Mouse (Mus musculus): ENCODE data around the gene Mmp23. TPM values are rescaled to one million over a fixed set of nuclear protein-coding genes. Genes with fewer than 3 reads are reported as not detected.
A peak's percentile ranks its signal among the peaks of the same experiment; 100 is the strongest.

Gene Mmp23
- polyA plus RNA-seq, 1 experiment from 2014 or later, result 3.8 TPM

DNA sequence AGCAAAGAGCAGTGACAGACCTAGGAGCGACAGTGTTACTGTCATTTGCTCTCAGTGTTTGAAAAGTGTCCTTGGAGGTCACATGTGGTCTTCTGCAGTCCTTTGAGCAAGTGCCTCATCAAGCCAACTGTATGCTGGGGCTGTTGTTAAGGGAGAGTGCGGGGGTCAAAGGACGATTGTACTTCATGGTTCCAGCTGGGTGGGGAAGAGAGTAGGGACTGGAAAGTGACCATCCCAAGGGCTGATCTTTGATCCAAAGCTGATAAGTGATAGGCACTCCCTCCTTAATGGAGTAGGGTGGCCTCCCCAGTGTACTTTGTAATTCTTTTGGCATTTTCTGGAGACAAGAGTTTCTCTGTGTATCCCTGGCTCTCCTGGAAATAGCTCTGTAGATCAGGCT is 41.3 kb downstream of the Mmp23 start:
- 97% methylated on average over 3 of the region's 3 CpGs for WGBS
- Histone ChIP-seq H3K9ac (no peak overlapping the region), H3K4me2 (no peak overlapping the region), H3K9me3 (no peaks in the 10 kb centered on the region), H3K27me3 (replicated peaks) (no peaks in the 10 kb centered on the region), H3K4me3 (no peak overlapping the region), H3K27ac (no peak overlapping the region), H3K4me1 (no peaks in the 10 kb centered on the region), H3K36me3 (replicated peaks) (peaks cover 43% of the 10 kb centered on the region)
- no peak for ATAC-seq (replicated peaks)

DNA sequence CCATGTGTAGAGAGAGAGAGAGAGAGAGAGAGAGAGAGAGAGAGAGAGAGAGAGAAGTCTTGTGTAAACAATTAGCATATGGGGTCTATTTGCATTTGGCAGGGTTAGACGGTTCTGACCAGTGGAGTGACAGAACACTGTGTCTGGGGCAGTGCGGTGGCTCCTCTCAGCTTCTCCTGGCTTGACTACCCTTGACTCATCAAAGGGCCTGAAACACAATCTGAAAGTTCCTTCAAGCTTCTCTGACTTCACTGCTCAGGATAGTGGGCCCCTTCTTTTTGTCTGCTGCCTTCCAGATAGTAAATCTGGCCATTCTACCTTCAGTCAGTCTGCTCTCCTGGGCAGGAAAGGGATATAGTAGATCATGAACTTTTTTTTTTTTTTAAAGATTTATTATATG is 46.4 kb downstream of the Mmp23 start:
- Histone ChIP-seq H3K9ac (no peak overlapping the region), H3K27me3 (replicated peaks) (no peaks in the 10 kb centered on the region), H3K9me3 (no peaks in the 10 kb centered on the region), H3K4me1 (peaks cover 14% of the 10 kb centered on the region), H3K4me3 (no peak overlapping the region), H3K36me3 (replicated peaks) (peaks cover 11% of the 10 kb centered on the region; the same call in 1 of the 2 replicates), H3K4me2 (no peak overlapping the region), H3K27ac (no peak overlapping the region)
- no peak for ATAC-seq (replicated peaks)
- WGBS, result 89% methylated on average over 2 of the region's 2 CpGs

DNA sequence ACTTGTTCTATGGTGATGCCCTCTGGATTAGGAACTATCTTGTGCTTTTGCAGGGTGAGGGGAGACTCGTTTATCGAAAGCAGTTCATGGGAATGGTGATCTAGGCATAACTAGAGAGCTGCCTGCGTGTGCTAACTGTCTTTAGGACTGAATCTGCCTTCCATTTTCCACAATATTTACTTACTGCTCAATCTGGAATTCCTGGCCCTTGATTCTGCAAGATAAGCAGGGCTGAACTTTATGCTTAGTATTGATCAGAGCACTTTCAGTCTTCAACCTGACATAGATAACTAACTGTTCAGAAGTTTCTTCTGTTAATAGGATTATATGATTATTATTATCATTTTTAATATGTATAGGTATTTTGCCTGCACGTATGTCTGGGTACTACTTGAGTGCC is 48.1 kb downstream of the Mmp23 start:
- H3K4me1 ChIP-seq, result peaks cover 19% of the 10 kb centered on the region
- no peaks in the 10 kb centered on the region; the same call in 1 of the 2 replicates for H3K36me3 ChIP-seq (replicated peaks)
- 91% methylated on average over 4 of the region's 4 CpGs for WGBS
- H3K4me3 ChIP-seq, result no peak overlapping the region
- no peaks in the 10 kb centered on the region for H3K27me3 ChIP-seq (replicated peaks)
- no peaks in the 10 kb centered on the region for H3K9me3 ChIP-seq
- no peak overlapping the region for H3K27ac ChIP-seq
- no peak overlapping the region for H3K4me2 ChIP-seq
- no peak for ATAC-seq (replicated peaks)
- H3K9ac ChIP-seq, result no peak overlapping the region

DNA sequence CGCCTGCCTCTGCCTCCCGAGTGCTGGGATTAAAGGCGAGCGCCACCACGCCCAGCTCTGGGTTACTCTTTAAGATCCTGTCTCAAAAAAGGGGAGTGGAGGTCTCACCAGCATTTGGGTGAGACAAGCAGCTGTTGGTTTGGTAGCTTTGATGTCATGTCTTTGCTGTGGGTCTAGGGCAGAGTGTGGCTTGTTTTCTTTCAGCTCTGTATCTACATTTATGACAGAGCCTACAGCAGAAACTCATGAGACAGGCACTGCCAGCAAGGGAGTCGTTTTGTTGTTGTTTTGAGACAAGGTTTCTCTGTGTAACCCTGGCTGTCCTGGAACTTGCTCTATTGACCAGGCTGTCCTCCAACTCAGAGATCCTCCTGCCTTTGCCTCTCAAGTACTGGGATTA is 49.4 kb downstream of the Mmp23 start:
- no peak overlapping the region for H3K4me2 ChIP-seq
- no peak overlapping the region for H3K27ac ChIP-seq
- WGBS, result 96% methylated on average over 6 of the region's 6 CpGs
- H3K9ac ChIP-seq, result no peak overlapping the region
- H3K27me3 ChIP-seq (replicated peaks), result no peaks in the 10 kb centered on the region
- no peaks in the 10 kb centered on the region for H3K36me3 ChIP-seq (replicated peaks)
- ATAC-seq (replicated peaks), result no peak
- H3K4me3 ChIP-seq, result no peak overlapping the region
- H3K4me1 ChIP-seq, result peaks cover 19% of the 10 kb centered on the region
- no peaks in the 10 kb centered on the region for H3K9me3 ChIP-seq

DNA sequence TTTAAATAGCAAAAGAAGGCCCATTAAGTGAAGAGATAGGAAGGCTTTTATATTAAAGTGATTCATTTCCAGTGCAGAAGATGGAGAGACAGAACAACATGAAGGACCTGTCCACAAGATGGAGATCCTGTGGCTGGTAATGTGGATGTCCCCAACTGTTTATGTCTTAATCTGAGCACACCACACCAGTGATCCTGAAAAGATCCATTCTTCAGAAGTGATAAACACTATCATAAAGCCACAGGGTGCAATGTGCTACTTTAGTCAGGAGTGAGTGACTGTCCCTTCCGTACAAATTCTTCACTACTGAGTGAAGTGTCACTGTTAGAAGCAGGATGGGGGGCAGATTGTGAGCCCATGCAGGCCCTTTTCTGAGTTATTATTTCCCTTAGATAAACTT is 50.4 kb downstream of the Mmp23 start:
- Histone ChIP-seq H3K27ac (no peak overlapping the region), H3K9me3 (no peaks in the 10 kb centered on the region), H3K4me1 (peaks cover 19% of the 10 kb centered on the region), H3K4me2 (peak overlapping the region; percentile 94), H3K9ac (0 out of 2 replicates have a peak overlapping the region, but pooled peaks have one; percentile 96), H3K4me3 (peak overlapping the region; percentile 87), H3K27me3 (replicated peaks) (no peaks in the 10 kb centered on the region), H3K36me3 (replicated peaks) (no peaks in the 10 kb centered on the region)
- WGBS, result 87% methylated on average over 1 of the region's 1 CpGs
- ATAC-seq (replicated peaks), result no peak

DNA sequence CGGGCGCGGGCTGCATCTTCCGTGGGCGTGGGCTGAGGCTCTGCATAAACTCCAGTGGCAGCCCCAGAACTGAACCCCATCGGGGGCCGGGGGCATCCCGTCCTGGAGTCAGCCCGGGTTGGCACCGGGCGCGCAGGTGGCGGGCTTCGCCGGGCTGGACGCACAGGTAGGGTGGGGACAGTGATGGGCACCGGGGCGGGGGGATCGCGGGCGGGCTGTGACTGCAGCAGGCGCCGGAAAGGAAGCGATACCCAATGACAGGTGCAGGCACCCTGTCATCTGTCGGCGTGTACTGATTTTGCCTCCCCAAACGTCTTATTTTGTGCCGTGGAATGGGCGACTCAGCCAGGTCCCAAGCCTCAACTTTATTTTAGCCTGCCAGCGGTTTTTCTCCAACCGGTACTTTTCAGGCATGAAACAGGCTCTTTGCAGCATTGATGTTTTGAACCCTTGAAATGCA is 51.2 kb downstream of the Mmp23 start:
- Histone ChIP-seq H3K27ac (peak overlapping the region; percentile 100), H3K4me2 (peak overlapping the region; percentile 94), H3K36me3 (replicated peaks) (no peaks in the 10 kb centered on the region), H3K9me3 (no peaks in the 10 kb centered on the region), H3K9ac (peak overlapping the region; percentile 96), H3K27me3 (replicated peaks) (no peaks in the 10 kb centered on the region), H3K4me3 (peak overlapping the region; percentile 87), H3K4me1 (peaks cover 19% of the 10 kb centered on the region)
- 2% methylated on average over 31 of the region's 31 CpGs for WGBS
- ATAC-seq (replicated peaks), result peak; percentile 59; the same call in 1 of the 2 replicates

DNA sequence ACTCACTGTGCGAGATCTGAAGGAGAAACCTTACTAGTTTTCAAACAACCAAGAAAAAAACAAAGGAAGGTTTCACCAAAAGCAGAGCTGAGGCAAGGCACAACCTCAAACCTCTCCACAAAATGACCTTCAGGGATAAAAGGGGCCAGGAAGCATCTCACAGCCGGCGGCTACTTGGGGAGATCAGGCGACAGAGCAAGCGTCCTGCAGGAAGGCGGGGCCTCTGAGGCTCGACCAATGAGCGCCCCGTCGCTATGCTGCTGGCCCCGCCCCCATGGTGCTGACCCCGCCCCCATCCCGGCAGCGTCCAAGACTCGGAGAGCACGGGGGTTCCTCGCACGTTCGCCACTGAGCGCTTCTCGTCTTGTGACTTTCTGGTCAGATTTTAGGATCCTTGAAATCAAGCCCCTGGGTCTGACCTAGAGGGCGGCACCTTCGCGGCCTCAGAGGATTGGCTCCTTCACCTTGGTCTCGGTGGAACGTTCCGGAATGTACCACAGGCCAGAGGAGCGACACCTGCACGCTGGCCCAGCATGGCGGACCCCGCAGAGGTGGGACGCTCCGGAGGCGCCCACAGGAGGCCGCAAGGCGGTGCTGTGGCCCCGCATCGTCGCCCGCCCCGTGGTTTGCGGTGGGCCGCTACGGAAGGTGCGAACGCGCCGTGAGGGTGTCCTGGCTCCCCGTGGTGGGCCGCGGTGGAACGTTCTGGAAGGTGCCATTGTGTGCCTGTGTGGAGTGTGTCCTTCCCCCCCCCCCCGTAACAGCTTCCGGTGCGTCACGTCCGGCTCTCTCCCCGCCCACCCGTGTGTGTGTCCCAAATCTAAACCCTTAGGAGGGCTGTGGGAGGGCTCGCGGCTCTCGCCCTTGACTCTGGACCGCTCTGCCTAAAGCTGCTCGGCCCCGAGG is 51.8 kb downstream of the Mmp23 start, which contains the start of gene Slc35e2:
Slc35e2 (plus strand) TSS at position 326 of the 906 bp plus-strand sequence.
- H3K27me3 ChIP-seq (replicated peaks), result no peaks in the 10 kb centered on the region
- ATAC-seq (replicated peaks), result peak; percentile 96
- H3K4me2 ChIP-seq, result peak within 1 kb of the TSS; percentile 94
- no peaks in the 10 kb centered on the region for H3K36me3 ChIP-seq (replicated peaks)
- peak within 1 kb of the TSS; percentile 96 for H3K9ac ChIP-seq
- peaks cover 19% of the 10 kb centered on the region for H3K4me1 ChIP-seq
- peak within 1 kb of the TSS; percentile 87 for H3K4me3 ChIP-seq
- peak within 1 kb of the TSS; percentile 100 for H3K27ac ChIP-seq
- WGBS, result under 1% methylated on average over 55 of the region's 65 CpGs
- H3K9me3 ChIP-seq, result no peaks in the 10 kb centered on the region

Other genes with a start within 250 kb of the Mmp23 start
- 4.5 and 5.3 TPM in 2 replicates for gene Cfap74, start 244.2 kb downstream of the Mmp23 start, polyA plus RNA-seq (2015; fragmentation: Nextera tagmentation; extraction: Ambion mirVana)
- 0.44 TPM in 1 of 2 replicates, not detected in the other for gene Tmem52, start 184.3 kb downstream of the Mmp23 start, polyA plus RNA-seq (2015; fragmentation: Nextera tagmentation; extraction: Ambion mirVana)
- gene Gnb1, start 162.0 kb downstream of the Mmp23 start, polyA plus RNA-seq (2015; fragmentation: Nextera tagmentation; extraction: Ambion mirVana), result 1,179 and 1,183 TPM in 2 replicates
- gene Nadk, start 91.0 kb downstream of the Mmp23 start, polyA plus RNA-seq (2015; fragmentation: Nextera tagmentation; extraction: Ambion mirVana), result 82.9 and 88.7 TPM in 2 replicates
- 15.3 and 17.5 TPM in 2 replicates for gene Slc35e2, start 52.0 kb downstream of the Mmp23 start, polyA plus RNA-seq (2015; fragmentation: Nextera tagmentation; extraction: Ambion mirVana)
- gene Cdk11b, start 28.5 kb downstream of the Mmp23 start, polyA plus RNA-seq (2015; fragmentation: Nextera tagmentation; extraction: Ambion mirVana), result 54.6 and 56.2 TPM in 2 replicates
- not detected in 2 replicates for gene Gm10563, start 8.0 kb downstream of the Mmp23 start, polyA plus RNA-seq (2015; fragmentation: Nextera tagmentation; extraction: Ambion mirVana)
- 61.0 and 62.1 TPM in 2 replicates for gene Mib2, start 15.8 kb upstream of the Mmp23 start, polyA plus RNA-seq (2015; fragmentation: Nextera tagmentation; extraction: Ambion mirVana)
- gene Fndc10, start 41.0 kb upstream of the Mmp23 start, polyA plus RNA-seq (2015; fragmentation: Nextera tagmentation; extraction: Ambion mirVana), result 15.7 and 17.1 TPM in 2 replicates
- gene Ssu72, start 51.4 kb upstream of the Mmp23 start, polyA plus RNA-seq (2015; fragmentation: Nextera tagmentation; extraction: Ambion mirVana), result 151 and 155 TPM in 2 replicates
- gene Tmem240, start 81.4 kb upstream of the Mmp23 start, polyA plus RNA-seq (2015; fragmentation: Nextera tagmentation; extraction: Ambion mirVana), result 24.8 and 24.9 TPM in 2 replicates
- 93.4 and 99.2 TPM in 2 replicates for gene Atad3a, start 107.7 kb upstream of the Mmp23 start, polyA plus RNA-seq (2015; fragmentation: Nextera tagmentation; extraction: Ambion mirVana)
- gene Vwa1, start 121.3 kb upstream of the Mmp23 start, polyA plus RNA-seq (2015; fragmentation: Nextera tagmentation; extraction: Ambion mirVana), result 31.5 and 33.5 TPM in 2 replicates
- 0.93 and 1.2 TPM in 2 replicates for gene Tmem88b, start 132.5 kb upstream of the Mmp23 start, polyA plus RNA-seq (2015; fragmentation: Nextera tagmentation; extraction: Ambion mirVana)
- not detected in 2 replicates for gene Ankrd65, start 137.1 kb upstream of the Mmp23 start, polyA plus RNA-seq (2015; fragmentation: Nextera tagmentation; extraction: Ambion mirVana)
- gene Mrpl20, start 149.5 kb upstream of the Mmp23 start, polyA plus RNA-seq (2015; fragmentation: Nextera tagmentation; extraction: Ambion mirVana), result 242 and 244 TPM in 2 replicates
- 155 and 164 TPM in 2 replicates for gene Ccnl2, start 159.1 kb upstream of the Mmp23 start, polyA plus RNA-seq (2015; fragmentation: Nextera tagmentation; extraction: Ambion mirVana)
- gene Aurkaip1, start 177.9 kb upstream of the Mmp23 start, polyA plus RNA-seq (2015; fragmentation: Nextera tagmentation; extraction: Ambion mirVana), result 128 and 129 TPM in 2 replicates
- gene Mxra8, start 186.3 kb upstream of the Mmp23 start, polyA plus RNA-seq (2015; fragmentation: Nextera tagmentation; extraction: Ambion mirVana), result 23.4 and 32.6 TPM in 2 replicates
- 30.9 and 37.0 TPM in 2 replicates for gene Dvl1, start 194.0 kb upstream of the Mmp23 start, polyA plus RNA-seq (2015; fragmentation: Nextera tagmentation; extraction: Ambion mirVana)
- gene Tas1r3, start 210.0 kb upstream of the Mmp23 start, polyA plus RNA-seq (2015; fragmentation: Nextera tagmentation; extraction: Ambion mirVana), result 0.61 and 0.72 TPM in 2 replicates
- 28.1 and 29.1 TPM in 2 replicates for gene Cptp, start 216.1 kb upstream of the Mmp23 start, polyA plus RNA-seq (2015; fragmentation: Nextera tagmentation; extraction: Ambion mirVana)
- gene Ints11, start 216.2 kb upstream of the Mmp23 start, polyA plus RNA-seq (2015; fragmentation: Nextera tagmentation; extraction: Ambion mirVana), result 80.6 and 83.6 TPM in 2 replicates
- 60.1 and 66.6 TPM in 2 replicates for gene Pusl1, start 238.4 kb upstream of the Mmp23 start, polyA plus RNA-seq (2015; fragmentation: Nextera tagmentation; extraction: Ambion mirVana)
- gene Acap3, start 238.4 kb upstream of the Mmp23 start, polyA plus RNA-seq (2015; fragmentation: Nextera tagmentation; extraction: Ambion mirVana), result 88.3 and 89.8 TPM in 2 replicates